Mouse (Mus musculus) heart, embryonic 15.5 days (tissue): Measurements from ENCODE around the gene Gm11146. TPM values are rescaled to one million over a fixed set of nuclear protein-coding genes. Genes with fewer than 3 reads are reported as not detected.

Experiments used
- ATAC-seq: fragments of 200-750 bp; cut with Nextera tagmentation; replicated peaks from 2 replicates; pipeline ENCODE4 v1.8.0; 2017; ENCODE audit warnings: low read depth, moderate TSS enrichment; ENCODE audit not compliant: insufficient number of reproducible peaks, insufficient read depth, low FRiP score
- H3K27ac ChIP-seq: fragments of 300-500 bp; sonication (generic); 2 replicates; pipeline ENCODE4 v1.5.1; 2015; ENCODE audit warnings: mild to moderate bottlenecking, inconsistent platforms
- H3K27me3 ChIP-seq: fragments of 300-500 bp; sonication (generic); 2 replicates; pipeline ENCODE4 v1.6.1; 2015; ENCODE audit warnings: inconsistent platforms
- H3K36me3 ChIP-seq: fragments of 300-500 bp; sonication (generic); 2 replicates; pipeline ENCODE4 v1.6.1; 2015; ENCODE audit warnings: mild to moderate bottlenecking, inconsistent platforms
- H3K4me1 ChIP-seq: fragments of 300-500 bp; sonication (generic); replicated peaks from 2 replicates; pipeline ENCODE4 v1.6.1; 2015; ENCODE audit warnings: inconsistent platforms
- H3K4me2 ChIP-seq: fragments of 300-500 bp; sonication (generic); 2 replicates; pipeline ENCODE4 v1.6.1; 2015; ENCODE audit warnings: inconsistent platforms, mild to moderate bottlenecking, moderate library complexity
- H3K4me3 ChIP-seq: fragments of 300-500 bp; sonication (generic); 2 replicates; pipeline ENCODE4 v1.5.1; 2015; ENCODE audit warnings: mild to moderate bottlenecking, inconsistent platforms
- H3K9ac ChIP-seq: fragments of 300-500 bp; sonication (generic); 2 replicates; pipeline ENCODE4 v1.6.1; 2015; ENCODE audit warnings: mild to moderate bottlenecking, inconsistent platforms
- H3K9me3 ChIP-seq: fragments of 300-500 bp; sonication (generic); replicated peaks from 2 replicates; pipeline ENCODE4 v1.6.1; 2016; ENCODE audit warnings: inconsistent platforms
- WGBS: fragments of 180-500 bp; shearing (Covaris S2); methylation state at CpG from one replicate; pipeline ENCODE4 v1.1.7; 2015; ENCODE audit warnings: mixed read lengths; 5-methylcytosine and 5-hydroxymethylcytosine counted together
- microRNA counts: library from miRNA; unstranded; fragments of <30 nt; microRNA quantifications from one replicate; lab custom pipeline; 2016
- microRNA-seq: library from miRNA; unstranded; fragments of <30 nt; microRNA quantifications from one replicate; pipeline ENCODE4, GENCODE M21; 2016
- polyA plus RNA-seq: library from polyadenylated mRNA; unstranded; fragments of >200 nt; fragmentation: Nextera tagmentation; extraction: Ambion mirVana; gene quantifications from 2 replicates; pipeline ENCODE4 v1.2.1, GENCODE M21; 2015

The Gm11146 gene
- polyA plus RNA-seq, 1 experiment from 2014 or later, result not detected

DNA sequence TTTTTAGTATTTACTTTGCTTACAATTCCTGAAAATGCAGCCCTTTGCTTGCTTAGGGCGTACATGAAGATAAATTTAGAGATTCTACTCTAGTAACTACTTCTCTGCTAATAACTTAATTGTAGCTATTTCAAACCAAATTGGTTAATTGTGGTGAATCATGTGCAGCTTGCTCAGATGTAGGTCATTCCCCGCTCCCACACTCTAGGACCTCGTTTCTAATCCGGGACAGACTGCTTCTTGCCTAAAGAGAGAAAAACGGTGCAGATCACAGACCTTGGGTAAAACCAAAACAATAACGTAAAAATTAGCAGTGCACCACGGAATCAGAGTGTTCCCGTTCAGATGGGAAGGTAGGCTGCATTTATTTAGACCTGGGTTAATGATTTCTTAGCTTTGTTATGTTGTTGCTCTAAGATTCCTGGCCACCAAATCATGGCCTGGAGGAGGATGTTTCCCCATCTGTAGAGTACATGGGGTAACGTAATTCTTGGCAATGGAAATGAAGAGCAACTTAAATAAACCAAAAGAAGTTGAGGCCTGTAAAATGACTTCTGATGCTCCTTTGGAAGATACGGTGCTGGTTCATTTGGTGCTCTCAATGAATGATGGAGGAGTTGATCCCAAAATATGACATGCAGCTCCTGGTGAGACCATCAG is 45.3 kb downstream of the Gm11146 start:
- Histone ChIP-seq H3K4me2 (no peak overlapping the region), H3K4me3 (no peak overlapping the region), H3K36me3 (no peaks in the 10 kb centered on the region), H3K9ac (no peak overlapping the region), H3K4me1 (no peaks in the 10 kb centered on the region), H3K27ac (no peak overlapping the region), H3K27me3 (no peaks in the 10 kb centered on the region), H3K9me3 (no peaks in the 10 kb centered on the region)
- 87% methylated on average over 10 of the region's 10 CpGs for WGBS
- no peak for ATAC-seq

DNA sequence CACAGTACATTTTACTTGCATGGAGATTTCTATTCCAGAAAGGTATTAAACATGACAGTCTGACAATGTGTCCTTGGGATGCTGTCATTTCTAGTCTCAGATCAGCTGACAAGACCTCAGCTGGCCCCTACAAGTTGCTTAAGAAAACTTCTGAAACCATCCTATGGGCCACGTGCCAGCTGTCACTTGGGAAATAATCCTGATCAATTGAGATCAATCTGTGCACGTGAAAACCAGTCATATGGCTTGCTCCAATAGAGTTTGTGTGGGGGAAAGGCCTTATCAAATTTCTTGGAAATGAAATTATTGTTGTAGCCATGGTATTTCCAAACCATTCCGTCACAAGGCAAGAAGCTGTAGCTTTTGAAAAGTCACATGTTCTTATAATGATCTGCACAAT is 50.8 kb downstream of the Gm11146 start:
- Histone ChIP-seq H3K9ac (no peak overlapping the region), H3K9me3 (no peaks in the 10 kb centered on the region), H3K4me3 (no peak overlapping the region), H3K4me1 (no peaks in the 10 kb centered on the region), H3K36me3 (no peaks in the 10 kb centered on the region), H3K4me2 (no peak overlapping the region), H3K27ac (no peak overlapping the region), H3K27me3 (no peaks in the 10 kb centered on the region)
- 73% methylated on average over 3 of the region's 3 CpGs for WGBS
- no peak for ATAC-seq

MicroRNAs within 50 kb of the gene (microRNA counts, 519-probe panel; counts per million panel counts)
- microRNA mmu-miR-125b-5p (lab: Ali Mortazavi, UCI) (4,970 counts per million, percentile 100 among the panel's probes with 10 or more counts), microRNA mmu-miR-99a (lab: Ali Mortazavi, UCI) (3,970 counts per million, percentile 91 among the panel's probes with 10 or more counts)

Small RNAs within 50 kb of the gene (microRNA-seq; reads per million reads assigned to microRNA genes)
- 539 reads per million, percentile 73 among the genes with 10 or more reads in this experiment for gene Mir125b-2
- gene Mir99a, result 73,172 reads per million, percentile 99 among the genes with 10 or more reads in this experiment
- 163 reads per million, percentile 57 among the genes with 10 or more reads in this experiment for gene Mirlet7c-1
